ENCODE assay signal across 24 mouse cellular contexts in genomic region chr15:6230618-6231017, GRCm38 (mm10).
DNase-seq lines count a peak whose midpoint lies in the region; ATAC-seq lines count a peak whose summit lies in the region.
"Had no signal": no experiment of that assay in that cellular context is flagged by ENCODE, and none has a peak within 500 bp of the region (broad histone marks: within the 10 kb centered on the region; RNA-seq: fewer than 3 reads in every experiment).

No protein-coding gene starts in this region.

- no peak overlapping the region for H3K27ac ChIP-seq in heart, embryonic 16.5 days (ENCODE audit: low read length)
- H3K27ac ChIP-seq in intestine, embryonic 16.5 days (ENCODE audit: low read length) = peak overlapping the region; percentile 50
- H3K27ac ChIP-seq in hindbrain, embryonic 16.5 days (ENCODE audit: low read depth, low read length) = no peak overlapping the region
- H3K27ac ChIP-seq: embryonic facial prominence, embryonic 12.5 days; forebrain, embryonic 13.5 days; hindbrain, embryonic 13.5 days; left cerebral cortex, adult 2 months; lung, embryonic 15.5 days; midbrain, embryonic 15.5 days; neural tube, embryonic 13.5 days had no signal

- ATAC-seq in heart, embryonic 16.5 days (replicated peaks; ENCODE audit: extremely low read depth, insufficient read depth, low FRiP score) = 0 out of 2 replicates have a peak, but pooled peaks have one; percentile 14
- ATAC-seq in intestine, embryonic 16.5 days = peak; percentile 84
- ATAC-seq in megakaryocyte progenitor cell, adult 5-6 weeks (replicated peaks; ENCODE audit: poor library complexity) = peak; percentile 93
- ATAC-seq in hindbrain, embryonic 16.5 days = no peak
- ATAC-seq: activated CD4-positive, CD25-positive, alpha-beta regulatory T cell, adult 4 months; CD4-positive, CD25-positive, alpha-beta regulatory T cell, adult 4 months; inflammation-experienced regulatory T-cells, adult 6 months; midbrain, embryonic 15.5 days had no signal

- WGBS in heart, embryonic 16.5 days = 66% methylated on average over 7 of the region's 7 CpGs
- WGBS in intestine, embryonic 16.5 days = 70% methylated on average over 7 of the region's 7 CpGs
- 91% methylated on average over 7 of the region's 7 CpGs for WGBS in hindbrain, embryonic 16.5 days

- no peak overlapping the region for H3K9ac ChIP-seq in heart, embryonic 16.5 days (ENCODE audit: low read length)
- H3K9ac ChIP-seq in intestine, embryonic 16.5 days (ENCODE audit: low read depth, low read length) = no peak overlapping the region
- no peak overlapping the region for H3K9ac ChIP-seq in hindbrain, embryonic 16.5 days (ENCODE audit: low read depth, low read length)
- H3K9ac ChIP-seq: embryonic facial prominence, embryonic 12.5 days; forebrain, embryonic 13.5 days; hindbrain, embryonic 13.5 days; lung, embryonic 15.5 days; midbrain, embryonic 15.5 days; neural tube, embryonic 13.5 days had no signal

- no peaks in the 10 kb centered on the region for H3K27me3 ChIP-seq in heart, embryonic 16.5 days (ENCODE audit: control insufficient read depth, insufficient read depth, low read length)
- H3K27me3 ChIP-seq in intestine, embryonic 16.5 days (replicated peaks; ENCODE audit: control insufficient read depth, insufficient read depth, low read length) = no peaks in the 10 kb centered on the region
- no peaks in the 10 kb centered on the region for H3K27me3 ChIP-seq in hindbrain, embryonic 16.5 days (replicated peaks; ENCODE audit: control insufficient read depth, insufficient read depth, low read length)
- H3K27me3 ChIP-seq: embryonic facial prominence, embryonic 12.5 days; forebrain, embryonic 13.5 days; hindbrain, embryonic 13.5 days; lung, embryonic 15.5 days; midbrain, embryonic 15.5 days; neural tube, embryonic 13.5 days had no signal

- no peak overlapping the region for H3K4me2 ChIP-seq in heart, embryonic 16.5 days (ENCODE audit: low read depth, low read length)
- no peak overlapping the region for H3K4me2 ChIP-seq in intestine, embryonic 16.5 days (ENCODE audit: low read depth, low read length)
- no peak overlapping the region for H3K4me2 ChIP-seq in hindbrain, embryonic 16.5 days (ENCODE audit: low read length)
- H3K4me2 ChIP-seq: embryonic facial prominence, embryonic 12.5 days; forebrain, embryonic 13.5 days; heart, embryonic 11.5 days; hindbrain, embryonic 13.5 days; lung, embryonic 15.5 days; midbrain, embryonic 15.5 days; neural tube, embryonic 13.5 days had no signal

- intact Hi-C loops in heart, postnatal 14 days (cut with DNase I) = no loop called here

- DNase-seq in heart, postnatal 14 days = no peak
- peak; percentile 67 for DNase-seq in MEL-GATA-1-ER (ENCODE audit: extremely low read depth, low read depth)
- no peak for DNase-seq in thymus, postnatal 10 days (ENCODE audit: low spot score in 2 of 2)
- DNase-seq in T-cell, adult 2 months (ENCODE audit: low spot score) = no peak
- DNase-seq: cerebellum, adult 9-11 months; lung, postnatal 36 days; right cerebral cortex, postnatal 25 days; thymus, postnatal 4 days had no signal

- no peak overlapping the region for H3K4me3 ChIP-seq in heart, embryonic 16.5 days (ENCODE audit: low read length)
- H3K4me3 ChIP-seq in intestine, embryonic 16.5 days (ENCODE audit: low read length) = no peak overlapping the region
- no peak overlapping the region for H3K4me3 ChIP-seq in hindbrain, embryonic 16.5 days (ENCODE audit: low read length)
- H3K4me3 ChIP-seq: embryonic facial prominence, embryonic 12.5 days; erythroblast, embryonic 14.5 days; forebrain, embryonic 13.5 days; hindbrain, embryonic 13.5 days; left cerebral cortex, adult 2 months; lung, embryonic 15.5 days; midbrain, embryonic 15.5 days; neural tube, embryonic 13.5 days had no signal

- no peaks in the 10 kb centered on the region for H3K36me3 ChIP-seq in heart, embryonic 16.5 days (ENCODE audit: control insufficient read depth, insufficient read depth)
- H3K36me3 ChIP-seq in intestine, embryonic 16.5 days (ENCODE audit: control insufficient read depth, insufficient read depth, low read length) = no peaks in the 10 kb centered on the region
- no peaks in the 10 kb centered on the region for H3K36me3 ChIP-seq in hindbrain, embryonic 16.5 days (ENCODE audit: control insufficient read depth, insufficient read depth, low read length)
- H3K36me3 ChIP-seq: embryonic facial prominence, embryonic 12.5 days; hindbrain, embryonic 13.5 days; lung, embryonic 15.5 days; midbrain, embryonic 15.5 days; neural tube, embryonic 13.5 days had no signal

- peaks cover 9% of the 10 kb centered on the region for H3K4me1 ChIP-seq in heart, embryonic 16.5 days (ENCODE audit: control insufficient read depth, insufficient read depth, low read length)
- H3K4me1 ChIP-seq in intestine, embryonic 16.5 days (ENCODE audit: control insufficient read depth, insufficient read depth, low read length) = peaks cover 8% of the 10 kb centered on the region
- no peaks in the 10 kb centered on the region for H3K4me1 ChIP-seq in hindbrain, embryonic 16.5 days (ENCODE audit: control insufficient read depth, insufficient read depth, low read depth, low read length)
- H3K4me1 ChIP-seq: embryonic facial prominence, embryonic 12.5 days; hindbrain, embryonic 13.5 days; lung, embryonic 15.5 days; midbrain, embryonic 15.5 days; neural tube, embryonic 13.5 days had no signal

- no peaks in the 10 kb centered on the region for H3K9me3 ChIP-seq in heart, embryonic 16.5 days (replicated peaks; ENCODE audit: control insufficient read depth, low read length)
- no peaks in the 10 kb centered on the region for H3K9me3 ChIP-seq in intestine, embryonic 16.5 days (ENCODE audit: control insufficient read depth, low read length)
- H3K9me3 ChIP-seq in hindbrain, embryonic 16.5 days (ENCODE audit: control insufficient read depth, low read length) = no peaks in the 10 kb centered on the region
- H3K9me3 ChIP-seq: embryonic facial prominence, embryonic 12.5 days; forebrain, embryonic 13.5 days; hindbrain, embryonic 13.5 days; lung, embryonic 15.5 days; midbrain, embryonic 15.5 days; neural tube, embryonic 13.5 days had no signal
